8 mouse cellular contexts compared by ENCODE assay signal in the genomic region with DNA sequence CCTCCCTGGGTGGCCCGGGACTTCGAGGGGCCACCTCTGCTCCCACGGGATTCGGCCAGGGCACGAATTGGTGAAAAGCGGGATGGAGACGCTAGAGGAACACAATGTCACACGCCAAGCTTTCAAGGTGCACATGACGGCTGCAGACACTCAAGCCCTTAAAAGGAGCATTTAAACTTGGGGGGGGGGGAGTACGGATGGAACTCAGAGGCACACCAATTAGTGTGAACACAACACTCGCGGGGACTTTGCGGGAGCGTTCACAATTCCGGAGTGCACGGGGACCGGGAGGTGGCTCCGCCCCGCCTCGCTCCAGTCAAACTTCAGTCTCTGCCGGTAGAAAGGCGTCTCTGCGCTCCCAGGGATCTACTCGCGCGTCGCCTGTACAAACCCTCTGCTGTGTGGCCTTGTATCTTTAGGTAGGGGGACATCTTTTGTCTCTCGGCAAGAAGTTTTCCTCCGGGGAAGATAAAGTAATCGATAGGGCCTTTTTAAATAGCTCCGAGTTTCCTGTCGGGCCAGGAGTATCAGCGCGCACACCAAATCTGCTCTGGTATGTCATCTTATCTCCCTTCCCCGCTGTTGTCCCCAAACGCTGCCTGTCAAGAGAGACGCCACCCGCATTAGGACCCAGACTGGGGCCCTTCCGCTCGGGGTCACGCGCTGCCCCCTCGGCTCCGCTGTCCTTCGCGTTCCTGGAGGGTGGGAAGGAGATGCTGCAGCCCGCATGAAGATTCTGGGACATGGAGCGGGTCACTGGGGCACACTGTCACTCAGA. TPM values are rescaled to one million over a fixed set of nuclear protein-coding genes. Genes with fewer than 3 reads are reported as not detected.
DNase-seq lines count a peak whose midpoint lies in the region; ATAC-seq and TF ChIP-seq lines count a peak whose summit lies in the region.

No protein-coding gene starts in this region.

- H3K4me3 ChIP-seq in megakaryocyte, embryonic 14.5 days (replicated peaks): peak overlapping the region; percentile 80
- H3K4me3 ChIP-seq in limb, embryonic 11.5 days (ENCODE audit: low read depth, low read length): no peak overlapping the region
- peak overlapping the region; percentile 41 for H3K4me3 ChIP-seq in small intestine, adult 2 months (ENCODE audit: low read depth, low read length)

- ATAC-seq in megakaryocyte, adult 5-6 weeks (ENCODE audit: poor library complexity, severe bottlenecking): no peak
- peak; percentile 30; the same call in 1 of the 2 replicates for ATAC-seq in granulocyte monocyte progenitor cell, adult 5-6 weeks (replicated peaks; ENCODE audit: poor library complexity, severe bottlenecking)
- ATAC-seq in limb, embryonic 11.5 days (ENCODE audit: insufficient number of reproducible peaks, low FRiP score, low TSS enrichment, low read depth): no peak

- TF ChIP-seq CTCF in small intestine, adult 2 months (IDR thresholded peaks at IDR 0.05; ENCODE audit: extremely low read depth, insufficient read length, insufficient replicate concordance, low read depth, low read length): no peak

- no peaks in the 10 kb centered on the region for H3K36me3 ChIP-seq in megakaryocyte, embryonic 14.5 days (replicated peaks; ENCODE audit: low read length)
- no peaks in the 10 kb centered on the region for H3K36me3 ChIP-seq in limb, embryonic 11.5 days (ENCODE audit: control insufficient read depth, insufficient read depth, low read length)
- no peaks in the 10 kb centered on the region for H3K36me3 ChIP-seq in small intestine, adult 2 months (ENCODE audit: control insufficient read depth, insufficient read depth, low read length)

- H3K4me2 ChIP-seq in limb, embryonic 11.5 days (ENCODE audit: low read depth, severe bottlenecking): peak overlapping the region; percentile 5; the same call in 1 of the 2 replicates

- H3K4me1 ChIP-seq in megakaryocyte, embryonic 14.5 days: peaks cover 26% of the 10 kb centered on the region
- no peaks in the 10 kb centered on the region for H3K4me1 ChIP-seq in limb, embryonic 11.5 days (ENCODE audit: control insufficient read depth, insufficient read depth, low read length)
- H3K4me1 ChIP-seq in small intestine, adult 2 months (ENCODE audit: control insufficient read depth, insufficient read depth, insufficient read length, low read length): peaks cover 3% of the 10 kb centered on the region

- H3K9ac ChIP-seq in limb, embryonic 11.5 days (ENCODE audit: low read length): no peak overlapping the region

- H3K27ac ChIP-seq in limb, embryonic 11.5 days (replicated peaks; ENCODE audit: low read depth, low read length): no peak overlapping the region
- no peak overlapping the region for H3K27ac ChIP-seq in small intestine, adult 2 months (ENCODE audit: insufficient read depth, low read depth, low read length)

- TF ChIP-seq POLR2A in small intestine, adult 2 months (IDR thresholded peaks at IDR 0.05; ENCODE audit: low read depth, low read length): no peak

- H3K9me3 ChIP-seq in megakaryocyte, embryonic 14.5 days: no peaks in the 10 kb centered on the region
- H3K9me3 ChIP-seq in limb, embryonic 11.5 days (ENCODE audit: control insufficient read depth, low read length): no peaks in the 10 kb centered on the region

- peak; percentile 60 for DNase-seq in limb, embryonic 11.5 days (ENCODE audit: low spot score)
- DNase-seq in urinary bladder, postnatal 10 days (ENCODE audit: low spot score): no peak
- DNase-seq in cerebellum, postnatal 36 days: no peak
- DNase-seq in thymus, postnatal 0 days (ENCODE audit: low spot score): no peak

- peaks cover 86% of the 10 kb centered on the region for H3K27me3 ChIP-seq in megakaryocyte, embryonic 14.5 days (replicated peaks)
- H3K27me3 ChIP-seq in limb, embryonic 11.5 days (ENCODE audit: control insufficient read depth, insufficient read depth, low read length): peaks cover 83% of the 10 kb centered on the region
- H3K27me3 ChIP-seq in small intestine, adult 2 months (ENCODE audit: control insufficient read depth, insufficient read depth, low read length): peaks cover 63% of the 10 kb centered on the region

- WGBS in limb, embryonic 11.5 days: under 1% methylated on average over 48 of the region's 48 CpGs
- 2% methylated on average over 48 of the region's 48 CpGs for WGBS in small intestine, adult 2 months

RNA-seq across cellular contexts. Expression of a gene that starts 5.7 kb away (rescaled TPM):
- not detected in 2 replicates for polyA plus RNA-seq in megakaryocyte, embryonic 14.5 days (2012; ENCODE audit: insufficient read depth, low replicate concordance)
- total RNA-seq in megakaryocyte, adult 5-6 weeks (2015): not detected in 2 replicates
- not detected in 2 replicates for total RNA-seq in megakaryocyte, adult 5-6 weeks (2017)
- not detected in 2 replicates for total RNA-seq in granulocyte monocyte progenitor cell, adult 5-6 weeks (2014; fragmentation: Nextera tagmentation)
- not detected in 2 replicates for total RNA-seq in granulocyte monocyte progenitor cell, adult 5-6 weeks (2017)
- polyA plus RNA-seq in limb, embryonic 11.5 days (2014; fragmentation: Nextera tagmentation; extraction: Ambion mirVana): 0.16 TPM in 1 of 2 replicates, not detected in the other
- polyA plus RNA-seq in small intestine, adult 2 months (2012; rRNA removed): 0.11 and 3.5 TPM in 2 replicates
- polyA plus RNA-seq in thymus, postnatal 0 days (2015; fragmentation: Nextera tagmentation; extraction: Ambion mirVana): not detected in 2 replicates
